Mouse (Mus musculus): ENCODE data around the gene Pigz. TPM values are rescaled to one million over a fixed set of nuclear protein-coding genes. Genes with fewer than 3 reads are reported as not detected.

Pigz gene
- total RNA-seq, 2 experiments from 2014 or later, result 20.7 to 20.9 TPM

DNA sequence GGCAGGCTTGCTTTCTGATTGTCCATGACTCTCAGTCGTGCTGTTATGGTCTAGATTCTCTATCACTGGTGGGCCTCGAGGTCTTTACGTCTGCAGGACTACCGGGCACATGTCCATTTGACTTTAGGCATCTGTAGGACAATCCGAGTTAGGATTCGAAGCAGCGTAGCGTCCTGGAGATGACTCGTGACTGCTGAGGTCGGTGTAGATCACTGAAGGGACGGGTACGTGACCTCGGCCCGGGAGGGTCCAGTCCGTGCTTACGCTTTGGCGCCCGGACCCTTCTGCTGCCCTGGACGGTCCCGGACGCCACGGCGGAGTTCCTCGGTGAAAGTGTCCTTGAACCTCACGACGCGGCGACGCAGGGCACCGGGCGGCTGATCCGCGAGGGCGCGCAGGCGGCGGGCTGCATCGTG lies 14.3 kb downstream of the Pigz start:
- H3K4me3 ChIP-seq, result peak overlapping the region; percentile 66
- peak overlapping the region; percentile 85 for H3K27ac ChIP-seq
- intact Hi-C loops (cut with DNase I), result loop anchor here (1.0 to 10.0 kb wide), 2 partner anchors 55 to 297 kb away; partner anchors contain the start of genes Fbxo45, Senp5 and Wdr53
- DNase-seq (ENCODE audit: extremely low spot score in 1 of 2, low spot score in 2 of 2), result peak in 1 of 2 experiments; percentile 19
- TF ChIP-seq CTCF (IDR thresholded peaks at IDR 0.05), result no peak

DNA sequence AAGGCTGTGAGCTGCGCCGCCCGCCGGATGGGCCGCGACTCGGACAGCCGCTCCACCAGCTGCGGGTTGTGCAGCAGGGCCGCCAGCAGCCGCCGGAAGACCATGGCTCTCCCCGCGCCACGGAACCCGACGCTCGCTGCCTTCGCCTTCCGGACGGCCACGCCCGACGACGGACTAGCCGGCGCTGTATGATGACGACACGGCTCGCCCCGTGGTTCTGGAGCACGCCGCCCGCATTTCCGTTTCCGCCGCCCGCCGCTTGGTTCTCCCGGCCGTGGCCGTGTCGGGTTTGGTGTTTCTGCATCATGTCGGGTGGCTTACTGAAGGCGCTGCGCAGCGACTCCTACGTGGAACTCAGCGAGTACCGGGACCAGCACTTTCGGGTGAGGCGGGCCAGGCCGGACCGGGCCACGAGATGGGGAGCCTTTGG lies 14.7 kb downstream of the Pigz start, which contains the start of the genes 0610012G03Rik and Ncbp2:
Gene 0610012G03Rik (minus strand): TSS at position 150 of the 430 bp plus-strand sequence.
Gene Ncbp2 (plus strand): TSS at position 169 of the 430 bp plus-strand sequence.
- H3K4me3 ChIP-seq, result peak within 1 kb of the TSS; percentile 66
- peak; percentile 96 to 99 for DNase-seq (ENCODE audit: extremely low spot score in 1 of 2, low spot score in 2 of 2)
- intact Hi-C loops (cut with DNase I), result loop anchor here (1.0 to 10.0 kb wide), 2 partner anchors 55 to 296 kb away; partner anchors contain the start of genes Fbxo45, Senp5 and Wdr53
- H3K27ac ChIP-seq, result peak within 1 kb of the TSS; percentile 85
- TF ChIP-seq CTCF (IDR thresholded peaks at IDR 0.05), result peak; percentile 8

DNA sequence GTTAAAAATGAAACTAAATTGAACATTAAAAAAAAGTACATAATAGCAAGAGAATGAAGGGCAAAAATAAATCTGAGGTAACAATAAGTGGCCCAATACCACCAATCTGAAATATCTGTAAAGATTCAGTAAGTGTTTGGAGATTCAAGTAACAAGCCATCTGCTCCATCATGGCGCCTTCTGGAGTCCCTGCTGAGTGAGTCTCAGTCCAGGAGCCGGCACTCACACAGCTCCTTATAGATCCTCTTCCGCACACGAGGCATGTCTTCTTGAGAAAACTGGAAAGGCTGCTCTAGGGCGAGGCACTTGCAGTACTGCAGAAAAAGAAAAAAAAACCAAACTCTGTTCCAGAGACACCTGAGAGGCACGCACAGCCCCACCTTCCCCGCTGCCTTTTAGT lies 29.6 kb downstream of the Pigz start:
- Histone ChIP-seq H3K27ac (no peak overlapping the region), H3K4me3 (no peak overlapping the region)
- intact Hi-C loops (cut with DNase I), result no loop called here
- no peak for DNase-seq (ENCODE audit: extremely low spot score in 1 of 2, low spot score in 2 of 2)
- TF ChIP-seq CTCF (IDR thresholded peaks at IDR 0.05), result no peak

DNA sequence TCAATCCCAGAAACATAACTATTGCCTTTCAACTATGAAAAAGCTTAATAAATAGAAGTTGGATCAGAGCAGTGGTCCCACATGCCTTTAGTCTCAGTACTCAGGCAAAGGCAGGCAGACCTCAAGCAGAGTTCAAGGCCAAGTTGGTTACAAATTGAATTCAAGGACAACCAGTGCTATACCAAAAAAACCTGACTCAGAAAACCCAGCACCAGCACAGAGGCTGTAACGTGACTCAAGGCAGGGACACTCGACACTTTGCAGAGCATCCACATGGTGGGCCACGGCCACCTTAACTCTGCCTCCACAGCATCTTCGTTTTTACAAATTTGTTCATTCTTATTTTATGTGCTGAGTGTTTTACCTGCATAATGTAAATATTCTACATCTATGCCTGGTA lies 41.6 kb downstream of the Pigz start:
- no peak overlapping the region for H3K27ac ChIP-seq
- no peak for DNase-seq (ENCODE audit: extremely low spot score in 1 of 2, low spot score in 2 of 2)
- H3K4me3 ChIP-seq, result no peak overlapping the region
- TF ChIP-seq CTCF (IDR thresholded peaks at IDR 0.05), result no peak
- intact Hi-C loops (cut with DNase I), result no loop called here

DNA sequence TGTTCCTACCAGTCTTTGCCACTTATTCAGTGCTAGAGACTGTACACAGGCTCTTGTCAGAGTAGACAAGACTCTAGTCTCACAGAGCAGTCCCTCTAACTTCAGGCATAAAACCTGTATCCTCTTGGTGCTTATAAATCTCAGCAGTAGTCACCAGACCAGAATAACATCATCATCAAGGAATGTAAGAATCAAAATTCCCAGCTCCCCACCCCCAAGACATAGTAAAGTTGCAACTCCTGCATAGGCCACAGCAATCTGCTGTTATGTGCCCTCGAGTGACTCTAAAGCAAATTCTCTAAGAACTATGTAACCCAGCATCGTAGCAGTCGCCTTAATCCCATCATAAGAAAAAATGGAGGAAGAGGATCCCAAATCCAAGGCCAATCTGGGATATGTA lies 45.9 kb downstream of the Pigz start:
- no peak for TF ChIP-seq CTCF (IDR thresholded peaks at IDR 0.05)
- Histone ChIP-seq H3K27ac (no peak overlapping the region), H3K4me3 (no peak overlapping the region)
- DNase-seq (ENCODE audit: extremely low spot score in 1 of 2, low spot score in 2 of 2), result no peak
- intact Hi-C loops (cut with DNase I), result no loop called here

DNA sequence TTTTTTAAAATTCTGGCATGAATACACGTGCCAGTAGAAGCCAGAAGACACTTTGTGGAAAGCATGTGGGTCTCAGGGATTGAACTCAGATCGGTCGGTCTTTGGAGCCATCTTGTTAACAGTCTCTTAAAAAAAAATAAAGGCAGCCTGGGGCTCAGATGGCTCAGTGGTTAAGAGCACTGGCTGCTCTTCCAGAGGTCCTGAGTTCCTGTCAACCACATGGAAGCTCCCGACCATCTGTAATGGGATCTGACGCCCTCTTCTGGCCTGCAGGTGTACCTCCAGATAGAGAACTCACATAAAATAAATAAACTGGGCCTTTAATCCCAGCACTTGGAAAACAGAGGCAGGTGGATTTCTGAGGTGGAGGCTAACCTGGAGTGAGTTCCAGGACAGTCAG lies 47.3 kb downstream of the Pigz start:
- DNase-seq (ENCODE audit: extremely low spot score in 1 of 2, low spot score in 2 of 2), result no peak
- no peak for TF ChIP-seq CTCF (IDR thresholded peaks at IDR 0.05)
- H3K27ac ChIP-seq, result no peak overlapping the region
- H3K4me3 ChIP-seq, result no peak overlapping the region
- intact Hi-C loops (cut with DNase I), result no loop called here

DNA sequence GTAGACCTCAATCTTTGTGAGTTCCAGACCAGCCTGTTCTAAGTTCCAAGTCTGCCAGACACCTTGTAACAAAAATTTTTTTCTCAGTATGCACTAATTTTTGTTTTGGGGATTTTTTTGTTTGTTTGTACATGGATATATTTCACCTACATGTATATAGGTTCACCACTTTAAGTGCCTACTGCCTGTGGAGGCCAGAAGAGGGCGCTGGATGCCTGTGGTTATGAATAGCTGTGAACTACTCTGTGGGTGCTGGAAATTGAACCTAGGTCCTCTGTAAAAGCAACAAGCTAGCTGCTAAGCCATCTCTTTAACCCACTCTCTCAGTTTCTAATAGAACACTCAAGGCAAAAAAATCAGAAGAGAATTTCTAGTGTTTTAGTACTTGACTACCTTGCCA lies 58.4 kb downstream of the Pigz start:
- no peak for DNase-seq (ENCODE audit: extremely low spot score in 1 of 2, low spot score in 2 of 2)
- intact Hi-C loops (cut with DNase I), result no loop called here
- no peak overlapping the region for H3K4me3 ChIP-seq
- peak; percentile 19 for TF ChIP-seq CTCF (IDR thresholded peaks at IDR 0.05)
- no peak overlapping the region for H3K27ac ChIP-seq

DNA sequence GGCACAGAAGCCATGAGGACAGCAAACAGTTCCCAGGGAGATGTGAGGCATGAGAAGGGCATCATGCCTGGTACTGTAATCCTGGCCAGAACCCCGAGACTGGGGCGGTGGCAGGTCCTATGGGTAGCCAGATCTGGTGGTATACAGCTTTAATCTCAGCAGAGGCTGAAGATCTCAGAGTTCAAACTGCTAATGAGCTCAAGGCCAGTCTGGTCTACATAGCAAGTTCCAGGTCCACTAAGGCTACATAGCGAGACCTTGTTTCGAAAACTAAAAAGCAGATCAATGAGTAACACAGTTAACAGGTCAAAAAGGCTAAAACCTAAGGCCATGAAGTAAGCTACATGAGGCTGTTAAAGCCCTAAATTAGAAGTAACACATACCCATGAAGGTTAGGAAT lies 59.5 kb downstream of the Pigz start:
- TF ChIP-seq CTCF (IDR thresholded peaks at IDR 0.05), result no peak
- intact Hi-C loops (cut with DNase I), result no loop called here
- Histone ChIP-seq H3K4me3 (no peak overlapping the region), H3K27ac (no peak overlapping the region)
- DNase-seq (ENCODE audit: extremely low spot score in 1 of 2, low spot score in 2 of 2), result no peak

DNA sequence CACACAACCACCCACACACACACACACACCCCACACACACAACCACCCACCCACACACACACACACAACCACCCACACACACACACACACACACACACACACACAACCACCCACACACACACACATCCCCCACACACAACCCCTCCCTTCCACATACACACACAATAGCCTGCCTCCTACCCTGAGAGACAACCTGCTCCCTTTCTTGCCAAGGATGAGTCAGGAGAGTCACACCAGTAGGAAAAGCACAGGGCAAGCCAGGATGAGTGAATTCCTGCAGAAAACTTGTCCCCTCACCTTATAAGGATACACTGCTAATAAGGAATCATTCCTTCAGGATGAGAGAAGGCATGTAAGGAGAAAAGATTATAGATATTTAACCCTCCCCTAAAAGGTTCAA lies 60.3 kb downstream of the Pigz start:
- intact Hi-C loops (cut with DNase I), result no loop called here
- no peak overlapping the region for H3K27ac ChIP-seq
- no peak for DNase-seq (ENCODE audit: extremely low spot score in 1 of 2, low spot score in 2 of 2)
- no peak overlapping the region for H3K4me3 ChIP-seq
- TF ChIP-seq CTCF (IDR thresholded peaks at IDR 0.05), result no peak

Small RNA genes lying within 50 kb of the gene (microRNA-seq; reads per million reads assigned to microRNA genes)
- 0 reads per million in 2 experiments for gene Gm26269

Other genes with a start within 250 kb of the Pigz start
- under 1 TPM; 0.51 to 0.54 TPM for gene Meltf, start 55.0 kb upstream of the Pigz start, total RNA-seq (2021)
- gene 0610012G03Rik, start 14.6 kb downstream of the Pigz start, total RNA-seq (2021), result 10 to 100 TPM; 40.4 to 45.1 TPM
- 10 to 100 TPM; 47.3 to 47.4 TPM for gene Ncbp2, start 14.7 kb downstream of the Pigz start, total RNA-seq (2021)
- 10 to 100 TPM; 46.8 to 48.3 TPM for gene Senp5, start 69.4 kb downstream of the Pigz start, total RNA-seq (2021)
- gene Pak2, start 145.5 kb downstream of the Pigz start, total RNA-seq (2021), result 10 to 100 TPM; 25.9 to 26.9 TPM
- 10 to 100 TPM; 20.9 to 24.1 TPM for gene Pigx, start 165.9 kb downstream of the Pigz start, total RNA-seq (2021)
- gene Cep19, start 165.9 kb downstream of the Pigz start, total RNA-seq (2021), result 10 to 100 TPM; 65.2 to 67.7 TPM
- 1 to 10 TPM; 8.7 to 9.1 TPM for gene Nrros, start 231.7 kb downstream of the Pigz start, total RNA-seq (2021)
- not detected for gene Bex6, start 246.0 kb downstream of the Pigz start, total RNA-seq (2021)

All from left cerebral cortex, adult 2 months (tissue).